Mouse (Mus musculus) liver, embryonic 11.5 days (tissue): Measurements from ENCODE around the gene Atp6v0e. TPM values are rescaled to one million over a fixed set of nuclear protein-coding genes. Genes with fewer than 3 reads are reported as not detected.
A peak's percentile ranks its signal among the peaks of the same experiment; 100 is the strongest.

Source experiments
- ATAC-seq: fragments of 200-750 bp; cut with Nextera tagmentation; replicated peaks from 2 replicates; pipeline ENCODE4 v1.8.0; 2017; ENCODE audit warnings: moderate number of reproducible peaks, mild to moderate bottlenecking, moderate TSS enrichment, moderate library complexity; ENCODE audit not compliant: low FRiP score
- DNase-seq: peaks from one replicate; pipeline ENCODE4 v3.0.0-alpha.2; 2017; ENCODE audit warnings: low spot score
- H3K27ac ChIP-seq: fragments of 300-500 bp; sonication (generic); 2 replicates; pipeline ENCODE4 v1.5.1; 2014; ENCODE audit warnings: mild to moderate bottlenecking, low read depth, low read length, control low read depth
- H3K27me3 ChIP-seq: fragments of 300-500 bp; sonication (generic); replicated peaks from 2 replicates; pipeline ENCODE4 v1.6.1; 2014; ENCODE audit warnings: low read length, mixed read lengths; ENCODE audit not compliant: control insufficient read depth, insufficient read depth
- H3K36me3 ChIP-seq: fragments of 300-500 bp; sonication (generic); 2 replicates; pipeline ENCODE4 v1.6.1; 2014; ENCODE audit warnings: mild to moderate bottlenecking, low read length, moderate library complexity, mixed read lengths; ENCODE audit not compliant: control insufficient read depth, insufficient read depth
- H3K4me1 ChIP-seq: fragments of 300-500 bp; sonication (generic); replicated peaks from 2 replicates; pipeline ENCODE4 v1.6.1; 2014; ENCODE audit warnings: low read length, mixed read lengths; ENCODE audit not compliant: control insufficient read depth, insufficient read depth
- H3K4me2 ChIP-seq: fragments of 300-500 bp; sonication (generic); 2 replicates; pipeline ENCODE4 v1.6.1; 2014; ENCODE audit warnings: mild to moderate bottlenecking, control low read depth, moderate library complexity
- H3K4me3 ChIP-seq: fragments of 300-500 bp; sonication (generic); 2 replicates; pipeline ENCODE4 v1.5.1; 2014; ENCODE audit warnings: low read depth, low read length, control low read depth
- H3K9ac ChIP-seq: fragments of 300-500 bp; sonication (generic); 2 replicates; pipeline ENCODE4 v1.6.1; 2014; ENCODE audit warnings: low read depth, low read length, control low read depth
- H3K9me3 ChIP-seq: fragments of 300-500 bp; sonication (generic); 2 replicates; pipeline ENCODE4 v1.6.1; 2016; ENCODE audit warnings: low read length, inconsistent platforms, mixed read lengths; ENCODE audit not compliant: control insufficient read depth
- WGBS: fragments of 180-500 bp; shearing (Covaris S2); extraction: QIAGEN DNeasy Blood & Tissue Kit; methylation state at CpG from one replicate; pipeline ENCODE4 v1.1.7; 2014; 5-methylcytosine and 5-hydroxymethylcytosine counted together
- polyA plus RNA-seq: library from polyadenylated mRNA; unstranded; fragments of >200 nt; fragmentation: Nextera tagmentation; extraction: Ambion mirVana; gene quantifications from 2 replicates; pipeline ENCODE4 v1.2.1, GENCODE M21; 2014

Atp6v0e gene
- polyA plus RNA-seq, 1 experiment from 2014 or later: 245 TPM

- H3K27ac ChIP-seq: no peak overlapping the region
- WGBS: 62% methylated on average over 5 of the region's 5 CpGs
Measured at GRCm38 (mm10) chr17:26662204-26662603, 827 bp upstream of the Atp6v0e start.

GRCm38 (mm10) chr17:26665600-26665999 lies 2.6 kb downstream of the Atp6v0e start:
- no peaks in the 10 kb centered on the region for H3K36me3 ChIP-seq
- no peak for ATAC-seq
- no peak for DNase-seq
- no peak overlapping the region for H3K9ac ChIP-seq
- WGBS: 74% methylated on average over 4 of the region's 4 CpGs
- no peaks in the 10 kb centered on the region for H3K9me3 ChIP-seq
- peaks cover 9% of the 10 kb centered on the region for H3K4me1 ChIP-seq
- H3K4me2 ChIP-seq: no peak overlapping the region
- no peaks in the 10 kb centered on the region; the same call in 1 of the 2 replicates for H3K27me3 ChIP-seq
- H3K27ac ChIP-seq: no peak overlapping the region
- no peak overlapping the region for H3K4me3 ChIP-seq

More at GRCm38 (mm10) chr17:26662204-26662603, 827 bp upstream of the Atp6v0e start:
- no peaks in the 10 kb centered on the region for H3K27me3 ChIP-seq
- no peak for ATAC-seq
- H3K4me1 ChIP-seq: peaks cover 9% of the 10 kb centered on the region
- no peak overlapping the region for H3K4me2 ChIP-seq
- no peak for DNase-seq
- no peak overlapping the region for H3K9ac ChIP-seq
- no peaks in the 10 kb centered on the region for H3K9me3 ChIP-seq
- H3K4me3 ChIP-seq: no peak overlapping the region; the same call in 1 of the 2 replicates
- no peaks in the 10 kb centered on the region for H3K36me3 ChIP-seq

GRCm38 (mm10) chr17:26671268-26671667 lies 8.2 kb downstream of the Atp6v0e start:
- no peak overlapping the region for H3K9ac ChIP-seq
- H3K27me3 ChIP-seq: no peaks in the 10 kb centered on the region; the same call in 1 of the 2 replicates
- no peaks in the 10 kb centered on the region for H3K36me3 ChIP-seq
- no peak for DNase-seq
- H3K27ac ChIP-seq: no peak overlapping the region
- H3K4me1 ChIP-seq: peaks cover 2% of the 10 kb centered on the region; the same call in 1 of the 2 replicates
- no peaks in the 10 kb centered on the region for H3K9me3 ChIP-seq
- H3K4me3 ChIP-seq: no peak overlapping the region
- no peak overlapping the region for H3K4me2 ChIP-seq
- ATAC-seq: no peak
- WGBS: 53% methylated on average over 4 of the region's 4 CpGs

GRCm38 (mm10) chr17:26675845-26676244 lies 12.8 kb downstream of the Atp6v0e start:
- 24% methylated on average over 7 of the region's 7 CpGs for WGBS
- no peak overlapping the region for H3K27ac ChIP-seq
- H3K4me1 ChIP-seq: peaks cover 30% of the 10 kb centered on the region
- peaks cover 6% of the 10 kb centered on the region; the same call in 1 of the 2 replicates for H3K36me3 ChIP-seq
- DNase-seq: no peak
- ATAC-seq: no peak
- H3K27me3 ChIP-seq: no peaks in the 10 kb centered on the region
- H3K4me3 ChIP-seq: peak overlapping the region; percentile 93
- no peaks in the 10 kb centered on the region for H3K9me3 ChIP-seq
- H3K9ac ChIP-seq: peak overlapping the region; percentile 92; the same call in 1 of the 2 replicates
- H3K4me2 ChIP-seq: peak overlapping the region; percentile 77

GRCm38 (mm10) chr17:26676252-26676615 lies 13.2 kb downstream of the Atp6v0e start:
- whole genome bisulfite sequencing: under 1% methylated on average over 30 of the region's 30 CpGs
- peak; percentile 90 for ATAC-seq

GRCm38 (mm10) chr17:26676616-26677376 lies 13.8 kb downstream of the Atp6v0e start:
- Histone ChIP-seq H3K27me3 (no peaks in the 10 kb centered on the region), H3K4me3 (peak overlapping the region; percentile 93), H3K4me2 (peak overlapping the region; percentile 77), H3K27ac (peak overlapping the region; percentile 90), H3K9me3 (0 out of 2 replicates have a peak, but pooled peaks cover 2% of the 10 kb centered on the region), H3K4me1 (peaks cover 30% of the 10 kb centered on the region), H3K9ac (peak overlapping the region; percentile 92), H3K36me3 (peaks cover 12% of the 10 kb centered on the region)
- ATAC-seq (peak; percentile 86), DNase-seq (no peak)
- WGBS: 2% methylated on average over 26 of the region's 26 CpGs

More at GRCm38 (mm10) chr17:26676252-26676615, 13.2 kb downstream of the Atp6v0e start:
- peaks cover 8% of the 10 kb centered on the region for H3K36me3 ChIP-seq
- no peaks in the 10 kb centered on the region for H3K9me3 ChIP-seq
- peak overlapping the region; percentile 77 for H3K4me2 ChIP-seq
- H3K4me3 ChIP-seq: peak overlapping the region; percentile 93
- H3K4me1 ChIP-seq: peaks cover 30% of the 10 kb centered on the region
- peak overlapping the region; percentile 90 for H3K27ac ChIP-seq
- DNase-seq: peak; percentile 89
- no peaks in the 10 kb centered on the region for H3K27me3 ChIP-seq
- peak overlapping the region; percentile 92 for H3K9ac ChIP-seq

GRCm38 (mm10) chr17:26677711-26678637 lies 14.9 kb downstream of the Atp6v0e start:
- 0 out of 2 replicates have a peak overlapping the region, but pooled peaks have one; percentile 3 for H3K27ac ChIP-seq
- 70% methylated on average over 7 of the region's 7 CpGs for WGBS
- ATAC-seq: peak; percentile 50

GRCm38 (mm10) chr17:26681276-26681675 lies 18.2 kb downstream of the Atp6v0e start:
- Histone ChIP-seq H3K4me1 (peaks cover 27% of the 10 kb centered on the region), H3K27ac (no peak overlapping the region), H3K9ac (no peak overlapping the region), H3K4me3 (no peak overlapping the region), H3K36me3 (peaks cover 29% of the 10 kb centered on the region), H3K9me3 (0 out of 2 replicates have a peak, but pooled peaks cover 2% of the 10 kb centered on the region), H3K4me2 (no peak overlapping the region), H3K27me3 (no peaks in the 10 kb centered on the region)
- no peak for ATAC-seq
- 89% methylated on average over 6 of the region's 6 CpGs for WGBS
- no peak for DNase-seq

More at GRCm38 (mm10) chr17:26677711-26678637, 14.9 kb downstream of the Atp6v0e start:
- H3K27me3 ChIP-seq: no peaks in the 10 kb centered on the region
- peak overlapping the region; percentile 93 for H3K4me3 ChIP-seq
- no peak for DNase-seq
- H3K4me2 ChIP-seq: peak overlapping the region; percentile 77
- 0 out of 2 replicates have a peak, but pooled peaks cover 2% of the 10 kb centered on the region for H3K9me3 ChIP-seq
- H3K36me3 ChIP-seq: peaks cover 13% of the 10 kb centered on the region
- peak overlapping the region; percentile 92; the same call in 1 of the 2 replicates for H3K9ac ChIP-seq
- H3K4me1 ChIP-seq: peaks cover 30% of the 10 kb centered on the region
